Comparison of ENCODE assay signal across 7 mouse cellular contexts in the genomic region with DNA sequence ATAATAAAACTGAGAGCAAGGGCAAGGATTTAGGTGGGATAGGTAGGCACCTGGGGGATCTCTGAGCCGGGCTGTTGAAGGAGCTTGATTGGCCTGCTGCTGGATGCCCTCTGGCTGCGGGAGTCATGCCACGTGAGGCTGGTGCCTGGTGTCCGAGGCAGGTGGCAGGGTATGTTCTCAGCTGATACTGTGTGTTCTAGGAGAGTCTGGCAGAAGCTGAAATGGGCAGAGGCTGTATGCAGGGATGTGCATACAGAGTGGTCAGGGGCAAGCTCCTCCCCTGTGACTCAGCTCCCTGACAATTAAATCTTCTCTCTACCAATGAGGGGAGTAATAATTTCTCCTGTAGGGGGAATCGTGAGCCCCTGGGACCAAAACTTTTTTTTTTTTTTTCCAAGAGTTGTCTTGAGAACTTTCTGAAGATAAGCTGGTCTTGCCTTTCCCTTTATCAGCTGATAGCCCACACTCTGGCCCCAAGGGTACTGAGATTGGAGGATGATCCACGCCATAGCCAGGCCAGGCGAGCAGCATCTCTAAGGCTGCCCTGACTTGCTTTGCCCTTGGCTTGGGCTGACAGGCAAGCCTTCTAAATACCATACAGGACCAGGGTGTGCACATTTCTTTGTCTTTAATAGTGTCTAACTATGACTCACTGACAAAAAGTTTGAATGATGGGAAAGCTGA. TPM values are rescaled to one million over a fixed set of nuclear protein-coding genes. Genes with fewer than 3 reads are reported as not detected.
A peak's percentile ranks its signal among the peaks of the same experiment; 100 is the strongest.
DNase-seq lines count a peak whose midpoint lies in the region; ATAC-seq and TF ChIP-seq lines count a peak whose summit lies in the region.

No protein-coding gene starts in this region.

- H3K9me3 ChIP-seq in kidney, postnatal 0 days (replicated peaks; ENCODE audit: low read length): no peaks in the 10 kb centered on the region
- no peaks in the 10 kb centered on the region for H3K9me3 ChIP-seq in MEL (replicated peaks; ENCODE audit: insufficient read depth, low read length)
- no peaks in the 10 kb centered on the region for H3K9me3 ChIP-seq in forebrain, embryonic 14.5 days (replicated peaks; ENCODE audit: control insufficient read depth, low read length)
- H3K9me3 ChIP-seq in midbrain, embryonic 15.5 days: no peaks in the 10 kb centered on the region

- H3K79me2 ChIP-seq in MEL (ENCODE audit: control insufficient read depth, insufficient read depth, low read length, poor library complexity): peaks cover 15% of the 10 kb centered on the region

- H3K27ac ChIP-seq in kidney, postnatal 0 days: no peak overlapping the region
- H3K27ac ChIP-seq in MEL (ENCODE audit: control insufficient read depth, low read depth, low read length): no peak overlapping the region
- no peak overlapping the region for H3K27ac ChIP-seq in forebrain, embryonic 14.5 days (ENCODE audit: low read depth, low read length)
- peak overlapping the region; percentile 91; the same call in 1 of the 2 replicates for H3K27ac ChIP-seq in midbrain, embryonic 15.5 days

- H3K4me3 ChIP-seq in kidney, postnatal 0 days (replicated peaks; ENCODE audit: low read depth, low read length): no peak overlapping the region
- H3K4me3 ChIP-seq in MEL (ENCODE audit: control insufficient read depth in 1 of 2, insufficient read depth in 1 of 2, low read depth in 2 of 2, low read length in 2 of 2): no peak overlapping the region
- H3K4me3 ChIP-seq in forebrain, embryonic 14.5 days (ENCODE audit: low read depth, low read length): no peak overlapping the region
- H3K4me3 ChIP-seq in midbrain, embryonic 15.5 days: peak overlapping the region; percentile 72; the same call in 1 of the 2 replicates

- TF ChIP-seq POLR2A in MEL (IDR thresholded peaks at IDR 0.05; ENCODE audit: control insufficient read depth in 1 of 2, insufficient read depth in 1 of 2, low read depth in 1 of 2, low read length in 2 of 2, poor library complexity in 1 of 2): no peak

- H3K9ac ChIP-seq in kidney, postnatal 0 days (ENCODE audit: low read depth, low read length): no peak overlapping the region
- no peak overlapping the region for H3K9ac ChIP-seq in MEL (ENCODE audit: control insufficient read depth, low read depth, low read length, poor library complexity, severe bottlenecking)
- H3K9ac ChIP-seq in forebrain, embryonic 14.5 days (ENCODE audit: low read length): no peak overlapping the region
- no peak overlapping the region for H3K9ac ChIP-seq in midbrain, embryonic 15.5 days

- DNase-seq in kidney, postnatal 0 days (ENCODE audit: low spot score): peak; percentile 70
- no peak for DNase-seq in kidney, postnatal 10 days
- DNase-seq in MEL (ENCODE audit: low read depth, low spot score): peak; percentile 66
- DNase-seq in forebrain, embryonic 14.5 days (ENCODE audit: low spot score): no peak
- no peak for DNase-seq in gastrocnemius, postnatal 14 days
- no peak for DNase-seq in thymus, postnatal 10 days (ENCODE audit: low spot score in 2 of 2)

- intact Hi-C loops in gastrocnemius, postnatal 14 days (cut with DNase I; ENCODE audit: low total_unique reads): loop anchor here (5.0 kb wide), 1 partner anchor 205 kb away; no protein-coding TSS in a partner anchor

- no peaks in the 10 kb centered on the region for H3K27me3 ChIP-seq in kidney, postnatal 0 days (ENCODE audit: insufficient read depth, low read length)
- H3K27me3 ChIP-seq in MEL (ENCODE audit: control insufficient read depth in 1 of 2, insufficient read depth in 2 of 2, low read length in 2 of 2): no peaks in the 10 kb centered on the region
- no peaks in the 10 kb centered on the region for H3K27me3 ChIP-seq in forebrain, embryonic 14.5 days (replicated peaks; ENCODE audit: control insufficient read depth, insufficient read depth, low read length)
- no peaks in the 10 kb centered on the region for H3K27me3 ChIP-seq in midbrain, embryonic 15.5 days (replicated peaks)

- TF ChIP-seq EP300 in MEL (IDR thresholded peaks at IDR 0.05; ENCODE audit: low read depth in 1 of 2, low read length in 2 of 2): no peak

- peaks cover 13% of the 10 kb centered on the region for H3K4me1 ChIP-seq in kidney, postnatal 0 days (replicated peaks; ENCODE audit: insufficient read depth, low read length)
- H3K4me1 ChIP-seq in MEL (ENCODE audit: control insufficient read depth in 1 of 2, insufficient read depth in 2 of 2, low read length in 2 of 2): peaks cover 7 to 29% of the 10 kb centered on the region in 2 experiments
- H3K4me1 ChIP-seq in forebrain, embryonic 14.5 days (ENCODE audit: control insufficient read depth, insufficient read depth, low read length): peaks cover 22% of the 10 kb centered on the region
- peaks cover 52% of the 10 kb centered on the region for H3K4me1 ChIP-seq in midbrain, embryonic 15.5 days

- H3K36me3 ChIP-seq in kidney, postnatal 0 days (ENCODE audit: insufficient read depth, low read length): no peaks in the 10 kb centered on the region
- peaks cover 0 to 12% of the 10 kb centered on the region in 2 experiments; a peak in 2 of 4 replicates for H3K36me3 ChIP-seq in MEL (ENCODE audit: control insufficient read depth in 1 of 2, insufficient read depth in 2 of 2, low read length in 2 of 2)
- H3K36me3 ChIP-seq in forebrain, embryonic 14.5 days (ENCODE audit: control insufficient read depth, insufficient read depth, low read length): peaks cover 13% of the 10 kb centered on the region
- H3K36me3 ChIP-seq in midbrain, embryonic 15.5 days (replicated peaks): no peaks in the 10 kb centered on the region; the same call in 1 of the 2 replicates

- TF ChIP-seq RAD21 in MEL (IDR thresholded peaks at IDR 0.05; ENCODE audit: low read depth, low read length): no peak

- TF ChIP-seq CTCF in kidney, postnatal 0 days (IDR thresholded peaks at IDR 0.05; ENCODE audit: low read depth): peak; percentile 36; the same call in 1 of the 2 replicates
- peak in 2 of 3 experiments; percentile 22 to 44; a peak in 4 of 6 replicates for TF ChIP-seq CTCF in MEL (IDR thresholded peaks at IDR 0.05 in 2 of 3, conservative IDR thresholded peaks at IDR 0.05 in 1 of 3; ENCODE audit: control insufficient read depth in 1 of 3, insufficient read depth in 1 of 3, low read depth in 2 of 3, low read length in 3 of 3, poor library complexity in 1 of 3, severe bottlenecking in 1 of 3)

- ATAC-seq in kidney, postnatal 0 days (replicated peaks; ENCODE audit: low FRiP score, low read depth): no peak
- ATAC-seq in forebrain, embryonic 14.5 days: no peak
- ATAC-seq in midbrain, embryonic 15.5 days (replicated peaks): no peak

- 76% methylated on average over 7 of the region's 7 CpGs for WGBS in kidney, postnatal 0 days
- WGBS in forebrain, embryonic 14.5 days: 68% methylated on average over 7 of the region's 7 CpGs
- WGBS in midbrain, embryonic 15.5 days: 69% methylated on average over 7 of the region's 7 CpGs

- no peak overlapping the region for H3K4me2 ChIP-seq in kidney, postnatal 0 days (ENCODE audit: low read length)
- peak overlapping the region; percentile 81 for H3K4me2 ChIP-seq in forebrain, embryonic 14.5 days (ENCODE audit: low read length)
- H3K4me2 ChIP-seq in midbrain, embryonic 15.5 days: peak overlapping the region; percentile 87

RNA-seq across cellular contexts. Expression of gene Samd10, which starts 1.5 kb away (rescaled TPM):
- 26.9 and 27.4 TPM in 2 replicates for polyA plus RNA-seq in kidney, postnatal 0 days (2015; fragmentation: Nextera tagmentation; extraction: Ambion mirVana)
- 0.56 and 0.89 TPM in 2 replicates for total RNA-seq in MEL (2012; rRNA removed)
- polyA plus RNA-seq in MEL (2012; ENCODE audit: insufficient read depth in 1 of 2, insufficient read length in 2 of 2, low read depth in 1 of 2, low replicate concordance in 2 of 2, missing spikeins in 1 of 2): 1 to 10 TPM in 1 of 2 experiments, not detected in 1; 4.6 TPM
- 140 and 145 TPM in 2 replicates for polyA plus RNA-seq in forebrain, embryonic 14.5 days (2014; fragmentation: Nextera tagmentation; extraction: Ambion mirVana)
- polyA plus RNA-seq in midbrain, embryonic 15.5 days (2015; fragmentation: Nextera tagmentation; extraction: Ambion mirVana): 232 and 239 TPM in 2 replicates
- total RNA-seq in gastrocnemius, postnatal 14 days (2021): under 1 TPM; 0.78 to 0.84 TPM

RNA-seq across cellular contexts. Expression of gene Zfp512b, which starts 4.9 kb away (rescaled TPM):
- polyA plus RNA-seq in kidney, postnatal 0 days (2015; fragmentation: Nextera tagmentation; extraction: Ambion mirVana): 30.0 and 30.3 TPM in 2 replicates
- 13.4 and 15.5 TPM in 2 replicates for total RNA-seq in MEL (2012; rRNA removed)
- 10 to 100 TPM in 1 of 2 experiments, not detected in 1; 37.6 TPM for polyA plus RNA-seq in MEL (2012; ENCODE audit: insufficient read depth in 1 of 2, insufficient read length in 2 of 2, low read depth in 1 of 2, low replicate concordance in 2 of 2, missing spikeins in 1 of 2)
- 30.5 and 38.6 TPM in 2 replicates for polyA plus RNA-seq in forebrain, embryonic 14.5 days (2014; fragmentation: Nextera tagmentation; extraction: Ambion mirVana)
- polyA plus RNA-seq in midbrain, embryonic 15.5 days (2015; fragmentation: Nextera tagmentation; extraction: Ambion mirVana): 97.1 and 111 TPM in 2 replicates
- 10 to 100 TPM; 20.5 to 20.9 TPM for total RNA-seq in gastrocnemius, postnatal 14 days (2021)

RNA-seq across cellular contexts. Expression of gene Prpf6, which starts 5.9 kb away (rescaled TPM):
- 46.3 and 52.2 TPM in 2 replicates for polyA plus RNA-seq in kidney, postnatal 0 days (2015; fragmentation: Nextera tagmentation; extraction: Ambion mirVana)
- total RNA-seq in MEL (2012; rRNA removed): 56.0 and 58.7 TPM in 2 replicates
- polyA plus RNA-seq in MEL (2012; ENCODE audit: insufficient read depth in 1 of 2, insufficient read length in 2 of 2, low read depth in 1 of 2, low replicate concordance in 2 of 2, missing spikeins in 1 of 2): 10 to 100 TPM in 1 of 2 experiments, not detected in 1; 69.4 TPM
- polyA plus RNA-seq in forebrain, embryonic 14.5 days (2014; fragmentation: Nextera tagmentation; extraction: Ambion mirVana): 57.2 and 62.3 TPM in 2 replicates
- 68.4 and 69.0 TPM in 2 replicates for polyA plus RNA-seq in midbrain, embryonic 15.5 days (2015; fragmentation: Nextera tagmentation; extraction: Ambion mirVana)
- 10 to 100 TPM; 28.0 to 30.1 TPM for total RNA-seq in gastrocnemius, postnatal 14 days (2021)

RNA-seq across cellular contexts. Expression of gene Uckl1, which starts 12.8 kb away (rescaled TPM):
- 45.6 and 46.5 TPM in 2 replicates for polyA plus RNA-seq in kidney, postnatal 0 days (2015; fragmentation: Nextera tagmentation; extraction: Ambion mirVana)
- 15.2 and 15.6 TPM in 2 replicates for total RNA-seq in MEL (2012; rRNA removed)
- polyA plus RNA-seq in MEL (2012; ENCODE audit: insufficient read depth in 1 of 2, insufficient read length in 2 of 2, low read depth in 1 of 2, low replicate concordance in 2 of 2, missing spikeins in 1 of 2): 10 to 100 TPM in 1 of 2 experiments, not detected in 1; 24.6 TPM
- 60.0 and 73.5 TPM in 2 replicates for polyA plus RNA-seq in forebrain, embryonic 14.5 days (2014; fragmentation: Nextera tagmentation; extraction: Ambion mirVana)
- polyA plus RNA-seq in midbrain, embryonic 15.5 days (2015; fragmentation: Nextera tagmentation; extraction: Ambion mirVana): 77.2 and 81.8 TPM in 2 replicates
- 10 to 100 TPM; 28.8 to 29.7 TPM for total RNA-seq in gastrocnemius, postnatal 14 days (2021)

RNA-seq across cellular contexts. Expression of gene Gm29797, which starts 59.3 kb away (rescaled TPM):
- polyA plus RNA-seq in kidney, postnatal 0 days (2015; fragmentation: Nextera tagmentation; extraction: Ambion mirVana): not detected in 2 replicates
- total RNA-seq in MEL (2012; rRNA removed): not detected in 2 replicates
- polyA plus RNA-seq in MEL (2012; ENCODE audit: insufficient read depth in 1 of 2, insufficient read length in 2 of 2, low read depth in 1 of 2, low replicate concordance in 2 of 2, missing spikeins in 1 of 2): not detected
- polyA plus RNA-seq in forebrain, embryonic 14.5 days (2014; fragmentation: Nextera tagmentation; extraction: Ambion mirVana): not detected in 2 replicates
- not detected in 2 replicates for polyA plus RNA-seq in midbrain, embryonic 15.5 days (2015; fragmentation: Nextera tagmentation; extraction: Ambion mirVana)
- not detected for total RNA-seq in gastrocnemius, postnatal 14 days (2021)

Comparison
In these comparisons a context has a peak if more than half of its experiments do, and no peak if none do; other contexts are left out.
1. DNase-seq: peak in kidney, postnatal 0 days (single experiment) and MEL (single experiment); none in kidney, postnatal 10 days (single experiment), forebrain, embryonic 14.5 days (single experiment), gastrocnemius, postnatal 14 days (single experiment) and thymus, postnatal 10 days (0 of 2).